Mouse (Mus musculus) cortical plate, adult 2 months (tissue): Measurements from ENCODE around the gene Ntn5.

Experiments used
- CTCF ChIP-seq: fragments of 200-500 bp; IDR thresholded peaks from 2 replicates; pipeline ENCODE4 v1.5.1; 2011; ENCODE audit warnings: mild to moderate bottlenecking, control low read depth, low read length; ENCODE audit not compliant: insufficient read depth; ENCODE audit errors: extremely low read depth
- POLR2A ChIP-seq: fragments of 200-500 bp; IDR thresholded peaks from 2 replicates; pipeline ENCODE4 v1.6.1; 2011; ENCODE audit warnings: mild to moderate bottlenecking, low read length, control low read depth; ENCODE audit not compliant: insufficient read depth; ENCODE audit errors: extremely low read depth

DNA sequence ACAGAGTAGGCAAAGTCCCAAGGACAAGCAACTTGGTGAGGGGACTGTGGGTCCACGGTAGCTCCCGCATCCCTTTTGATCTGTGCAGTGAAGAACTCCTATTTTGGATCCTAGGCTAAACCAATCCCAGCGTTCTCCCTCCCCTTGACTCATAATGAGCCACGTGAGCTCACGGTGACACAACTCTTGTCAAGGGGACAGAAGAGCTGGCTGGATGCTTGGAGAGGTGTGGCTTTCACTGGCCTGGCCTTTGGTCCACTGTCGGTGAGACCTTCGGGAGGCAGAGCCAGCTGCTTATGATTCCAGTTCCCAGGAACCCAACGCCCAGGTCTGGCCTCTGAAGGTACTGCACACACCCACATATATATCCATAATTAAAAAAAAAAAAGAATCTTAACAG is 34.5 kb upstream of the Ntn5 start:
- no peak for TF ChIP-seq POLR2A
- no peak for TF ChIP-seq CTCF
